In the genomic region with DNA sequence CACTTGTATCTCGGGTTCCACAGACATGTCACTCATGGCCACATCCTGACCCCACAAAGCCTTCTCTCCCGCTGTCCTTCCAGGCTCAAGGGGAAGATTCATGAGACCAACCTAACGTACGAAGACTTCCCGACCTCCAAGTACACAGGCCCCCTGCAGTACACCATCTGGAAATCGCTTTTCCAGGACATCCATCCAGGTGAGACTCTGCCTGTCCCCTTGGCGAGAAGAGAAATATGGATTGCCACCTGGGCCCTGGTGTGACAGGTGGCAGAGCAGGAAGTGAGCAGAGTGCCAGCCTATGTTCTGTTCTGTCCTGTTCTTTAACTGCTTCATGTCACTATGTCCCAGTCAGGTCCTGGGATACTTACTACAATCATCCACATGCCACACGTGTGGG, we compare ENCODE assay signal across 27 mouse cellular contexts. TPM values are rescaled to one million over a fixed set of nuclear protein-coding genes. Genes with fewer than 3 reads are reported as not detected.
A peak's percentile ranks its signal among the peaks of the same experiment; 100 is the strongest.
DNase-seq lines count a peak whose midpoint lies in the region; ATAC-seq lines count a peak whose summit lies in the region.
"Had no signal": no experiment of that assay in that cellular context is flagged by ENCODE, and none has a peak within 500 bp of the region (broad histone marks: within the 10 kb centered on the region; RNA-seq: fewer than 3 reads in every experiment).

No protein-coding gene starts in this region.

- H3K9me3 ChIP-seq in kidney, embryonic 16.5 days (ENCODE audit: low read length): no peaks in the 10 kb centered on the region
- no peaks in the 10 kb centered on the region for H3K9me3 ChIP-seq in embryonic facial prominence, embryonic 10.5 days
- no peaks in the 10 kb centered on the region for H3K9me3 ChIP-seq in forebrain, embryonic 15.5 days
- H3K9me3 ChIP-seq: G1E; hindbrain, embryonic 12.5 days; intestine, embryonic 15.5 days; liver, embryonic 12.5 days; megakaryocyte, embryonic 14.5 days; midbrain, embryonic 13.5 days; neural tube, embryonic 13.5 days had no signal

- H3K9ac ChIP-seq in kidney, embryonic 16.5 days (replicated peaks; ENCODE audit: low read length): peak overlapping the region; percentile 27; the same call in 1 of the 2 replicates
- H3K9ac ChIP-seq in forebrain, embryonic 15.5 days (replicated peaks): no peak overlapping the region
- H3K9ac ChIP-seq: hindbrain, embryonic 12.5 days; intestine, embryonic 15.5 days; liver, embryonic 12.5 days; liver, postnatal 0 days; midbrain, embryonic 13.5 days; neural tube, embryonic 13.5 days had no signal

- no peak for ATAC-seq in kidney, embryonic 16.5 days (ENCODE audit: low FRiP score, low TSS enrichment)
- ATAC-seq in forebrain, embryonic 15.5 days (replicated peaks): no peak
- ATAC-seq: hindbrain, postnatal 0 days; intestine, embryonic 15.5 days; liver, embryonic 12.5 days; liver, postnatal 0 days; midbrain, embryonic 13.5 days had no signal

- WGBS in kidney, embryonic 16.5 days: 77% methylated on average over 8 of the region's 8 CpGs
- WGBS in embryonic facial prominence, embryonic 10.5 days: 88% methylated on average over 8 of the region's 8 CpGs
- WGBS in forebrain, embryonic 15.5 days: 91% methylated on average over 8 of the region's 8 CpGs

- H3K27me3 ChIP-seq in kidney, embryonic 16.5 days (ENCODE audit: insufficient read depth, low read length): no peaks in the 10 kb centered on the region
- H3K27me3 ChIP-seq in embryonic facial prominence, embryonic 10.5 days (replicated peaks; ENCODE audit: low read depth, poor library complexity, severe bottlenecking): no peaks in the 10 kb centered on the region
- no peaks in the 10 kb centered on the region for H3K27me3 ChIP-seq in forebrain, embryonic 15.5 days
- H3K27me3 ChIP-seq: hindbrain, embryonic 12.5 days; intestine, embryonic 15.5 days; midbrain, embryonic 13.5 days; neural tube, embryonic 13.5 days had no signal

- no peak overlapping the region for H3K4me3 ChIP-seq in kidney, embryonic 16.5 days (ENCODE audit: low read length)
- no peak overlapping the region for H3K4me3 ChIP-seq in embryonic facial prominence, embryonic 10.5 days
- no peak overlapping the region for H3K4me3 ChIP-seq in forebrain, embryonic 15.5 days
- H3K4me3 ChIP-seq: erythroblast, embryonic 14.5 days; hindbrain, embryonic 12.5 days; intestine, embryonic 15.5 days; liver, embryonic 12.5 days; megakaryocyte, embryonic 14.5 days; midbrain, embryonic 13.5 days; neural tube, embryonic 13.5 days had no signal

- H3K27ac ChIP-seq in kidney, embryonic 16.5 days (ENCODE audit: low read length): no peak overlapping the region
- peak overlapping the region; percentile 87; the same call in 1 of the 2 replicates for H3K27ac ChIP-seq in embryonic facial prominence, embryonic 10.5 days (replicated peaks)
- no peak overlapping the region for H3K27ac ChIP-seq in forebrain, embryonic 15.5 days (replicated peaks)
- H3K27ac ChIP-seq: hindbrain, embryonic 12.5 days; hindbrain, postnatal 0 days; intestine, embryonic 15.5 days; kidney, postnatal 0 days; liver, embryonic 12.5 days; midbrain, embryonic 13.5 days; neural tube, embryonic 13.5 days had no signal

- H3K4me1 ChIP-seq in kidney, embryonic 16.5 days (ENCODE audit: insufficient read depth, low read length): peaks cover 59% of the 10 kb centered on the region
- H3K4me1 ChIP-seq in embryonic facial prominence, embryonic 10.5 days: peaks cover 78% of the 10 kb centered on the region
- H3K4me1 ChIP-seq in forebrain, embryonic 15.5 days: peaks cover 27% of the 10 kb centered on the region

- no peak for DNase-seq in kidney, postnatal 36 days
- peak; percentile 93 for DNase-seq in cerebellum, adult 9-11 months
- no peak for DNase-seq in embryonic facial prominence, embryonic 10.5 days (ENCODE audit: low spot score)
- no peak for DNase-seq in thymus, postnatal 10 days (ENCODE audit: low spot score in 2 of 2)
- no peak for DNase-seq in testis, postnatal 14 days (ENCODE audit: low spot score)
- DNase-seq: adrenal gland, adult 8-10 months; gastrocnemius, postnatal 25 days; heart, adult 11 months; heart, postnatal 36 days; kidney, adult 2 months; layer of hippocampus, adult 9-11 months; liver, postnatal 0 days; lung, postnatal 4 days; thymus, postnatal 25 days had no signal

- H3K4me2 ChIP-seq in kidney, embryonic 16.5 days (replicated peaks; ENCODE audit: low read depth, low read length): no peak overlapping the region
- no peak overlapping the region for H3K4me2 ChIP-seq in forebrain, embryonic 15.5 days (replicated peaks)
- H3K4me2 ChIP-seq: heart, embryonic 11.5 days; hindbrain, embryonic 12.5 days; intestine, embryonic 15.5 days; liver, embryonic 12.5 days; midbrain, embryonic 13.5 days; neural tube, embryonic 13.5 days had no signal

- H3K36me3 ChIP-seq in kidney, embryonic 16.5 days (ENCODE audit: insufficient read depth, low read length): peaks cover 8% of the 10 kb centered on the region
- peaks cover 40% of the 10 kb centered on the region for H3K36me3 ChIP-seq in embryonic facial prominence, embryonic 10.5 days (replicated peaks)
- peaks cover 6% of the 10 kb centered on the region; the same call in 1 of the 2 replicates for H3K36me3 ChIP-seq in forebrain, embryonic 15.5 days
- H3K36me3 ChIP-seq: G1E; liver, embryonic 12.5 days had no signal

RNA-seq across cellular contexts. Expression of a gene that starts 19.0 kb away (rescaled TPM):
- 6.4 and 7.2 TPM in 2 replicates for polyA plus RNA-seq in kidney, embryonic 16.5 days (2015; fragmentation: Nextera tagmentation; extraction: Ambion mirVana)
- polyA plus RNA-seq in embryonic facial prominence, embryonic 10.5 days (2016; fragmentation: Nextera tagmentation; extraction: Ambion mirVana): 10.6 and 11.9 TPM in 2 replicates
- 9.5 and 10.5 TPM in 2 replicates for polyA plus RNA-seq in forebrain, embryonic 15.5 days (2015; fragmentation: Nextera tagmentation; extraction: Ambion mirVana)
- polyA plus RNA-seq: erythroblast, embryonic 14.5 days; G1E had no signal

RNA-seq across cellular contexts. Expression of a gene that starts 59.9 kb away (rescaled TPM):
- 21.7 and 26.3 TPM in 2 replicates for polyA plus RNA-seq in kidney, embryonic 16.5 days (2015; fragmentation: Nextera tagmentation; extraction: Ambion mirVana)
- 11.4 and 12.1 TPM in 2 replicates for polyA plus RNA-seq in embryonic facial prominence, embryonic 10.5 days (2016; fragmentation: Nextera tagmentation; extraction: Ambion mirVana)
- 12.3 and 13.7 TPM in 2 replicates for polyA plus RNA-seq in forebrain, embryonic 15.5 days (2015; fragmentation: Nextera tagmentation; extraction: Ambion mirVana)
- polyA plus RNA-seq: erythroblast, embryonic 14.5 days; G1E had no signal
